Mouse (Mus musculus) C2C12 (cell line): ENCODE data around the gene Usp35. TPM values are rescaled to one million over a fixed set of nuclear protein-coding genes. Genes with fewer than 3 reads are reported as not detected.

Source experiments
- H3K27me3 ChIP-seq: one replicate; pipeline ENCODE4 v1.6.1; 2011; ENCODE audit not compliant: control insufficient read depth, insufficient read depth, insufficient read length
- H3K36me3 ChIP-seq: one replicate; pipeline ENCODE4 v1.6.1; 2011; ENCODE audit not compliant: control insufficient read depth, insufficient read depth
- H3K4me3 ChIP-seq: one replicate; pipeline ENCODE4 v1.5.1; 2011; ENCODE audit warnings: mild to moderate bottlenecking, control low read depth; ENCODE audit not compliant: poor library complexity, insufficient read depth, severe bottlenecking
- H3K79me2 ChIP-seq: one replicate; pipeline ENCODE4 v1.6.1; 2011; ENCODE audit not compliant: control insufficient read depth, insufficient read depth
- H3K79me3 ChIP-seq: one replicate; pipeline ENCODE4 v1.6.1; 2011; ENCODE audit warnings: low read depth, control low read depth
- H3ac ChIP-seq: one replicate; pipeline ENCODE3; 2011; ENCODE audit warnings: low read depth; ENCODE audit not compliant: control insufficient read depth, insufficient read length
- CEBPB ChIP-seq: IDR thresholded peaks from one replicate; pipeline ENCODE4 v1.6.1; 2011; ENCODE audit warnings: low read depth, mild to moderate bottlenecking, control low read depth, moderate library complexity
- CTCF ChIP-seq: IDR thresholded peaks from one replicate; pipeline ENCODE4 v1.5.1; 2011; ENCODE audit not compliant: control insufficient read depth, insufficient read depth, insufficient read length
- FOSL1 ChIP-seq: IDR thresholded peaks from one replicate; pipeline ENCODE4 v1.8.0; 2011; ENCODE audit warnings: mild to moderate bottlenecking, low read length; ENCODE audit not compliant: poor library complexity, insufficient read depth, severe bottlenecking
- MAX ChIP-seq: IDR thresholded peaks from one replicate; pipeline ENCODE4 v1.6.1; 2011; ENCODE audit warnings: mild to moderate bottlenecking, control low read depth
- MYOD1 ChIP-seq: IDR thresholded peaks from one replicate; pipeline ENCODE4 v1.6.1; 2011; ENCODE audit warnings: low read depth; ENCODE audit not compliant: control insufficient read depth, insufficient read length
- MYOG ChIP-seq: IDR thresholded peaks from one replicate; pipeline ENCODE4 v1.6.1; 2011; ENCODE audit not compliant: control insufficient read depth, insufficient read length; ENCODE audit errors: extremely low read depth
- USF1 ChIP-seq: IDR thresholded peaks from one replicate; pipeline ENCODE4 v1.6.1; 2011; ENCODE audit warnings: low read depth, mild to moderate bottlenecking, control low read depth, moderate library complexity
- polyA plus RNA-seq: library from polyadenylated mRNA; unstranded; fragments of >200 nt; fragmentation: generic; extraction: Trizol; gene quantifications from one replicate; pipeline ENCODE4 v1.2.1, GENCODE M21; 2012; ENCODE audit warnings: missing spikeins

Gene Usp35
- polyA plus RNA-seq, 1 experiment = 1.1 TPM

- Histone ChIP-seq H3ac (no peak overlapping the region), H3K79me3 (no peaks in the 10 kb centered on the region), H3K4me3 (no peak overlapping the region), H3K27me3 (no peaks in the 10 kb centered on the region), H3K79me2 (no peaks in the 10 kb centered on the region), H3K36me3 (no peaks in the 10 kb centered on the region)
- TF ChIP-seq MYOG = no peak
- TF ChIP-seq MAX = no peak
Measured at GRCm38 (mm10) chr7:97365887-97366286, 34.1 kb upstream of the Usp35 start.

- Histone ChIP-seq H3K27me3 (no peaks in the 10 kb centered on the region), H3K4me3 (no peak overlapping the region), H3K36me3 (no peaks in the 10 kb centered on the region), H3K79me3 (no peaks in the 10 kb centered on the region), H3K79me2 (no peaks in the 10 kb centered on the region), H3ac (no peak overlapping the region)
- TF ChIP-seq CTCF = peak; percentile 2
- no peak for TF ChIP-seq MYOG
- TF ChIP-seq USF1 = no peak
- TF ChIP-seq CEBPB = no peak
Measured at GRCm38 (mm10) chr7:97361467-97361866, 29.6 kb upstream of the Usp35 start.

GRCm38 (mm10) chr7:97360955-97361354 is 29.1 kb upstream of the Usp35 start:
- no peak overlapping the region for H3K4me3 ChIP-seq
- TF ChIP-seq MYOG (no peak), CTCF (no peak), CEBPB (no peak), USF1 (no peak), MAX (no peak), MYOD1 (no peak), FOSL1 (no peak)
- H3K36me3 ChIP-seq = no peaks in the 10 kb centered on the region

GRCm38 (mm10) chr7:97360166-97360565 is 28.3 kb upstream of the Usp35 start:
- TF ChIP-seq CTCF = no peak
- TF ChIP-seq CEBPB = no peak
- TF ChIP-seq MAX = no peak
- TF ChIP-seq MYOG = no peak
- no peak for TF ChIP-seq MYOD1
- no peak for TF ChIP-seq FOSL1
- no peak for TF ChIP-seq USF1

More at GRCm38 (mm10) chr7:97360955-97361354, 29.1 kb upstream of the Usp35 start:
- H3K27me3 ChIP-seq = no peaks in the 10 kb centered on the region
- no peak overlapping the region for H3ac ChIP-seq
- H3K79me2 ChIP-seq = no peaks in the 10 kb centered on the region
- H3K79me3 ChIP-seq = no peaks in the 10 kb centered on the region

GRCm38 (mm10) chr7:97358347-97358746 is 26.5 kb upstream of the Usp35 start:
- H3ac ChIP-seq = no peak overlapping the region
- H3K27me3 ChIP-seq = no peaks in the 10 kb centered on the region
- H3K79me2 ChIP-seq = no peaks in the 10 kb centered on the region
- no peak for TF ChIP-seq USF1
- no peak for TF ChIP-seq CEBPB
- TF ChIP-seq MYOG = no peak
- TF ChIP-seq CTCF = no peak
- no peak for TF ChIP-seq MYOD1
- H3K36me3 ChIP-seq = no peaks in the 10 kb centered on the region
- no peaks in the 10 kb centered on the region for H3K79me3 ChIP-seq
- H3K4me3 ChIP-seq = no peak overlapping the region

More at GRCm38 (mm10) chr7:97360166-97360565, 28.3 kb upstream of the Usp35 start:
- no peaks in the 10 kb centered on the region for H3K79me2 ChIP-seq
- H3K36me3 ChIP-seq = no peaks in the 10 kb centered on the region
- H3ac ChIP-seq = no peak overlapping the region
- no peak overlapping the region for H3K4me3 ChIP-seq
- H3K27me3 ChIP-seq = no peaks in the 10 kb centered on the region
- no peaks in the 10 kb centered on the region for H3K79me3 ChIP-seq

GRCm38 (mm10) chr7:97357840-97358239 is 26.0 kb upstream of the Usp35 start:
- Histone ChIP-seq H3K79me2 (no peaks in the 10 kb centered on the region), H3ac (no peak overlapping the region), H3K36me3 (no peaks in the 10 kb centered on the region), H3K4me3 (no peak overlapping the region), H3K27me3 (no peaks in the 10 kb centered on the region), H3K79me3 (no peaks in the 10 kb centered on the region)
- no peak for TF ChIP-seq CEBPB

GRCm38 (mm10) chr7:97356875-97357276 is 25.1 kb upstream of the Usp35 start:
- Histone ChIP-seq H3K27me3 (no peaks in the 10 kb centered on the region), H3ac (no peak overlapping the region), H3K79me2 (no peaks in the 10 kb centered on the region), H3K4me3 (no peak overlapping the region), H3K36me3 (no peaks in the 10 kb centered on the region), H3K79me3 (no peaks in the 10 kb centered on the region)
- TF ChIP-seq MYOG (no peak), FOSL1 (no peak), MYOD1 (no peak), CEBPB (no peak), MAX (no peak), USF1 (no peak), CTCF (no peak)
